Mouse (Mus musculus) megakaryocyte-erythroid progenitor cell, adult 5-6 weeks (primary cell): ENCODE measurements around the gene Cd8b1. TPM values are rescaled to one million over a fixed set of nuclear protein-coding genes. Genes with fewer than 3 reads are reported as not detected.
A peak's percentile ranks its signal among the peaks of the same experiment; 100 is the strongest.
"Not testable (repeated sequence)": the region's sequence is repeated elsewhere in the genome, so short reads cannot be mapped to it uniquely, and the experiment has no call there.

Source experiments
- ATAC-seq: replicated peaks from 2 replicates; pipeline ENCODE4 v1.8.0; 2016; ENCODE audit warnings: mild to moderate bottlenecking, inconsistent platforms; ENCODE audit not compliant: severe bottlenecking, poor library complexity, low FRiP score, low TSS enrichment
- total RNA-seq, 2 experiments: library from RNA; stranded (forward) in 1 of 2; stranded (reverse) in 1 of 2; fragments of 200-1000, 215-1000 nt in 1 of 2; fragments of >200 nt in 1 of 2; fragmentation: Nextera tagmentation in 1 of 2; gene quantifications; 2 replicates each; pipeline ENCODE4 v1.2.3; 2014 to 2017

Gene Cd8b1
- total RNA-seq (2014; fragmentation: Nextera tagmentation) (0.49 TPM in 1 of 2 replicates, not detected in the other), total RNA-seq (2017) (not detected in 2 replicates)

DNA sequence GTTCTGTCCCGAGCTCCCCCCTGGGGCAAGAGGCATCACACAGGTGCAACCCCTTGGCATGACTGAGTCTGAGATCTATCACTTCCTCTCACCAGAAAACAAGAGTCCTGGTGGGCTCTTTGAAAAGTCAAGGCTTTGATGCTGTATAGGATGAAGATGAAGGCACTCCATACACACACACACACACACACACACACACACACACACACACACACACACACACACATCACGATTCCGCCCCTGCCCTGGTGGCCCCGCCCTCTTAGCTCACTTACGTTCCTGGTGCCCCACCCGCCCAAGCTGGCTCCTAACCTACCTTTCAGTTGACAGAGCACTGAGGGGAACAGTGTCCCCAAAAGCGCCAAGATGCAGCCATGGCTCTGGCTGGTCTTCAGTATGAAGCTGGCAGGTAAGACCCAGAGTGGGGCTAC lies at the start of gene Cd8b1:
TSS of gene Cd8b1 (plus strand) at position 298 of the 431 bp plus-strand sequence.
- ATAC-seq, result no peak

GRCm38 (mm10) chr6:71273715-71274114 lies 48.9 kb upstream of the Cd8b1 start:
- no peak for ATAC-seq

DNA sequence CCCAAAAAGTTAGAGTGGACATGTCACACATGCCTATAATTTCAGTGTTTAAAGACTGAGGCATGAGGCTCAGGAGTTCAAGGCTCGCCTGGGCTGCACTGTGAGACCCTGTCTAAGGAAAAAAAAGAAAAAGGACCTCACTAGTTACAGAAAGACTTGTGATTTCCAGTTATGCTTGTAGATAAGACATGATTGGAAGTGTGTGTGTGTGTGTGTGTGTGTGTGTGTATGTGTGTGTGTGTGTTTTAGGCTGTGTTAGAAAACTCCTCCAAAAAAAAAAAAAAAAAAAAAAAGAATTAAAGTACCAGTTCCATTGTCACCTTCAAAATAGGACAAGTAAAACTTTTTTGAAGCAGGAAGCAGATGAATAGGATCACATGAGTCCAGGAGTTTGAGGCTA lies 48.0 kb upstream of the Cd8b1 start:
- ATAC-seq, result no peak

DNA sequence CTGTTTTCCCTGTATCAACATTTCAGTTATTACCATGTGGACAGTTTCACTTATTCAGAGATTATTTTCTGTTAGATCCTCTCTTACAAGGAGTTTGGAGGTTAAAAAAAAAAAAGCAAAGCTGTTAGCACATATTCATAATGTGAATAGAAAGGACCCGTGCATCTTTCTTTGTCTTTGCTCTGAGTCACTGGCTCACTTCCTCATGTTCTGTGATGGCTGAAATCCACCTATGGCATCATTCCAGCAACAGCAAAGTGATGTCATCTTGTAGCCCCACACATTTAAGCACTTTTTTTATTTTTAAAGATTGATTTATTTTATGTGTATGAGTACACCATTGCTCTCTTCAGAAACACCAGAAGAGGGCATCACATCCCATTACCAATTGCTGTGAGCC lies 43.2 kb upstream of the Cd8b1 start:
- ATAC-seq, result no peak

- no peak for ATAC-seq
Measured at GRCm38 (mm10) chr6:71293509-71293908, 29.1 kb upstream of the Cd8b1 start.

- no peak for ATAC-seq
Measured at GRCm38 (mm10) chr6:71295303-71295702, 27.3 kb upstream of the Cd8b1 start.

GRCm38 (mm10) chr6:71298051-71298450 lies 24.5 kb upstream of the Cd8b1 start:
- ATAC-seq, result no peak

- 0 out of 2 replicates have a peak, but pooled peaks have one; percentile 50 for ATAC-seq
Measured at GRCm38 (mm10) chr6:71298751-71299150, 23.8 kb upstream of the Cd8b1 start.

DNA sequence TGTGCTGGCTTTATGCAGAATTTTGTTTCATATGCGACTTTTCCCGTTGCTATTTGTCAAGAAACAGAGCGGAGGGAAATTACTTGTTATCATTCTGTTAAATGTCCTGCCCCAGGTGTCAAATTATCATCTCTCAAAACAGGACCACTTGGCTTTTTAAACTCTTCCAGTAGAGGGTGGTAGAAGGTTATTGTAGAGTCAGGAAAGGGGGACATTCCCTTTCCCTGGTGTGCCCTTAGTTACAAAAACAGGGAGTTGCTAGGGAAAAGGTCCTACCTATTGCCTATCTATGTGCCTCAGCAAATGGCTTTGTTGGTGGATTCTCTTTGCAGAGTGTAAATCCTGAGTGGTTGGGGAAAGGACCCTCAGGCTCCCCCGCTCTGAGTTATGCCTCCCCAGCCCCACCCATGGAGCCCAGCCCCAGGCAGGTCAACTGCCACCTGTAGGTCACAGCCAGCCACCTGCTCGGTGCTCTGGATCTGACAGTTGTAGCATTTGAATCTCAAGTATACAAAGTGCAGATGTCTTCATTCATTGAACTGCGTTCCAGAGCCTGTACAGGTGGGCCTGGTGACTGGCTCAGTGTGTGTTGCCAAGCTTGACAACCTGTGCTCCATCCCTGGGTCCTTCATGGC lies 20.4 kb upstream of the Cd8b1 start:
- no peak for ATAC-seq

- ATAC-seq, result no peak
Measured at GRCm38 (mm10) chr6:71307486-71307885, 15.1 kb upstream of the Cd8b1 start.

DNA sequence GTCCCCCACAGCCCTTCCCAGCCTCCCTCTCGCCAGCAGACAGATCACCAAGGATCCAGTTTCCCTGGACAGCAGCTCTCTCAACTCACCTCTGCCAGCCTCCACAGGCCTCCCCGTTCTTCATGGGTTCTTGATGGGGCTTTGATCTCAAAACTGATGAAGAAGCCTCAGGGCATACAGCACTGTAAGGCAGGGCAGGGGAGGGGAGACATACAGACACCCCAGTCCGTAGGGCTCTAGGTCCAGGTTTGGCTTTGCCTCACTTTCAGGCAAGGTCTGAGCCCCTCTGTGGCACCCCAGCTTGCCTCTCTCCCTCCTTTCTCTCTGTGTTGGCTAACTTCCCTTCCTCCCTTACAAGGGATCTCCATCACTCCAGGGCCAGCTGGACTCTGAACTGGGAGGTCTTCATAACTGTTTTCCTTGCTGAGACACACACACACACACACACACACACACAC lies 733 bp upstream of the Cd8b1 start, which contains the start of gene Smyd1:
TSS of gene Smyd1 (minus strand) at position 408 of the 458 bp plus-strand sequence.
- no peak for ATAC-seq

DNA sequence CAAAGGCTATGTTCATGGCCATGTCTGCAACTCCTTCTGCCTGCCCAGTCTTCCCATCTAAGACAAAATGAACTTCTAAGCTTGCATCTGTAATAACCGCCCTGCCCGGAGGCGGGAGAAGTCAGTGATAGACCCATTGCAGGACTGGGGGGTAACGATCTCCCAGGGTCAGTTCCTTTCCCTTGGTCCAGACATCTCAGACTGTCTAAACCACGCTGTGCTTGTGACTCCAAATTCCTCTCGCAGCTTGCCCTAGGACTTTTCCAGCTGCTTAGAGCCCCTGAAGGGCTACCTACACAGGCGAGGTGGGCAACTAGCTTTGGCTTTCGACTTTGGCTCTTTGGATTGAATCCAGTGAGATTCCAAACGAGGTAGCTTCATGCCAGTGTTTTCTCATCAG lies 2.2 kb downstream of the Cd8b1 start:
- no peak for ATAC-seq

GRCm38 (mm10) chr6:71329881-71330280 lies 7.3 kb downstream of the Cd8b1 start:
- no peak for ATAC-seq

DNA sequence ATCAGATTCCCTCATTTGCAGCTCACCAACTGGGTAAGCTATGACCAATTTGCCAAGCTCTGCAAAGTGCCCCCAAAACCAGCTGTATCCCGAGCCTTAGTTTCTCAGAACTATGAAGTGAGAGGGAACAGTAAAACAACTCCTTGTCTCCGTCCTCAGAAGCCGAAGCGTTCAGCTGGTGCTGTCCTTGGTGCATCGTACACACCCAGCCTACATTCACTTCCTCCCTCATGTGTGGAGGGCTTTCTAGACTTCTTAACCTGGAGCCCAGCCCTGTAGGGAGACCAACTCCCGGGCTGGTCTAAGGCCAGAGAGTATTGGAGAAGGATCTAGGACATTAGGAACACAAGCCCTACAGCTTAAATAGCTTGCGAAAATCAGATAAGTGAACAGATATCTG lies 7.9 kb downstream of the Cd8b1 start:
- no peak for ATAC-seq

- ATAC-seq, result not testable (repeated sequence)
Measured at GRCm38 (mm10) chr6:71331491-71331890, 8.9 kb downstream of the Cd8b1 start.

DNA sequence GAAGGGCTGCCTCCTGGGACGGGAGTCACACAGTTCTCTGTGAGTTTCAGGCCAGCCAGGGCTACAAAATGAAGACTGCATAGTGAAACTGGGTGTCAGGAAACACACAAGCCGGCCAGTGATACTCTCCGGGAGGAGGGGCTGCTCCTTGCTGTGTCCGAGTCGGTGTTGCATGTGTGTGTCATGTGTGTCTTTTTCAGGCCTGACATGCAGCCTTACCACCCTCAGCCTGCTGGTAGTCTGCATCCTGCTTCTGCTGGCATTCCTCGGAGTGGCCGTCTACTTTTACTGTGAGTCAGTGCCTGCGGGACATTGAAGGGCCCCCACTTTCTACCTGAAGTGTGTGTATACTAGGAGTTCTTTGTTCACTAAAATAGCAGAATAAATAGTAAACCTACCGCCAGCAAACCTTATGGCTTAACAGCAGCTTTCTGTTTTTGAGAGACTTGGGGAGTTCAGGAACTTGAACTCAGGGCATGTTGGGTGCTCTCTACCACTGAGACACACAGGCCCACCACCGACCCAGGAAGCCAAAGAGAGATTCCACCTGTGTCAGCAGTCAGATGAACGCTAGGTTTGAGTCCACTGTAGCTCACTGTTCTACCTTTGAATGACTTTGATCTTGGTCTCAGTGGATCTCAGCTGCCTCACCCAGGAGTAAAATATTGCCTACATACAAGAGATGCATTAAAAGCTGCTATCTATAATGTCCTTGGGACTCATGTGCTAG lies 9.8 kb downstream of the Cd8b1 start:
- no peak for ATAC-seq

DNA sequence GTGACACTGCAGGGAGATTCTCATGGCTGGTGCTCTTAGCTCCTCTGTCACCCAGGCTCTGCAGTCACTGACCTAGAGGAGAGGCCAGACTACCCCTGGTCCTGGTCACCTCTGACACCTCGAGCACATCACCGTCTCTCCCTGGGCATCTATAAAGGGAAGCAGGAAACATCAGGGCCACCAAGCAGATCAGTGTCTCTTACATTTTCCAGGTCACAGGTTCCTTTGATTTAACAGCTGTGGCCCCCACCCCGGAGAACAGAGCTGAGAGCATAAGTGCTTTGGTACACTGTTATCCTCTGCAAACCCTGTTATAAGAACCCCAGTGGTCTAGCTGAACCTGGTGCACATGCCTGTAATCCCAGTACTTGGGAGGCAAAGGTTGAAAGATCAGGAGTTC lies 10.4 kb downstream of the Cd8b1 start:
- no peak for ATAC-seq

DNA sequence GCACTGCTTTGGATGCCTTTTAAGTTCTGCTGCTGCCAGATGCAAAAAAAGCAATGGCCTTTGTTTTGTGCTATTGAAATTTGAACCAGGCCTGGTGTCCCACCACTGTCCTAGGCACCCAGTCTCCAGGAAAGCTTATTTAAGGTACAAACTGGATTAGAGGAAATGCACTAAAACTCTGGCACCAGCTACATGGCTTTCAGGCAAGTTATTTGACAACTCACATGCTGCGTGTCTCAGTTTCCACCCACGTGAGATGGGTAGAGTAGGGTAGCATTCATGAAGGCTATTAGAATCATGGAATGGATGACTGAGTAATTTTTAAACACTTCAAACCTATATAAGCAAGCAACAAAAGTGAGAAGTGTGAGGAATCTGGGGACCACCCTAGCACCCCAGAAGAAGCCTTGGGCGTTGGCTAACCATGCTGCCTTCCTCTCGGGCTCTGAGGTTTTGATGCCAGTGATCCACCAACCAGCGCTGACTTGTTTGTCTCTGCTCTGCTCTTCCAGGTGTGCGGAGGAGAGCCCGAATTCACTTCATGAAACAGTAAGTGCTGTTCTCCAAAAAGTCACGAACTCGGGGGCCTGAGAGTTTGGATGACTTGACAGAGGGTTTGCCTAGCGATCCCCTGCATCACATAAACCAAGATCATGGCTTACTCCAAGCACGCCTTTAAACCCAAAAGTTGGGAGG lies 11.1 kb downstream of the Cd8b1 start:
- ATAC-seq, result no peak

- ATAC-seq, result no peak
Measured at GRCm38 (mm10) chr6:71337666-71338065, 15.1 kb downstream of the Cd8b1 start.

GRCm38 (mm10) chr6:71338941-71339340 lies 16.4 kb downstream of the Cd8b1 start:
- ATAC-seq, result no peak
